Mouse (Mus musculus) embryonic stem cell, embryonic (primary cell): ENCODE measurements around the gene Mllt3.

Source experiments
- CTCF ChIA-PET, 4 experiments: fragments of 300-600 bp in 2 of 4; fragments of 350-600 bp in 2 of 4; sonication (Branson Sonifier 250); formaldehyde crosslinking; loops; one replicate each; lab custom pipeline; 2022; ENCODE audit warnings: inconsistent platforms in 2 of 4; lab: Charles Lee
- POLR2A ChIA-PET, 4 experiments: fragments of 300-600 bp in 2 of 4; fragments of 350-600 bp in 2 of 4; sonication (Branson Sonifier 250); formaldehyde crosslinking; loops; one replicate each; lab custom pipeline; 2022; ENCODE audit warnings: antibody characterized with exemption in 4 of 4, inconsistent platforms in 1 of 4; lab: Charles Lee

Gene Mllt3

DNA sequence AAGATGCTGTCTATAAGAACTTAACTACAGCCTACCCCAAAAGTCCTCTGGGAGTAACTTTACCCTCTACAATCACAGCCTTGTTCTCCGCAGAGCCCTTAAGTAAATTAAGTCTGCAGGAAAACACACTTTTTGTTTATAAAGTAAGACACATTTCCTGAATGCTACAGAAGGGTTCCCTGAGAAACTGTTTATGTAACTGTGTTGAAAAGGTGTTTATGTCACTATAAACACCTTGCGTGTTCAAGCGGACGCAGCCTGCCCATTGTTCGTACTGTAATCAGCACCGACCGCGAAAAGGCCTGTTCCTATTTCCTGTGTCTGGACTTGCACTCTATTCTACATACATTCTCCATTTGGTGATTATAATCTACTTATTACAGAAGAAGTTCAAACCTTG, 112.5 kb downstream of the Mllt3 start:
- POLR2A ChIA-PET, result no interaction called here
- CTCF ChIA-PET, result no interaction called here

DNA sequence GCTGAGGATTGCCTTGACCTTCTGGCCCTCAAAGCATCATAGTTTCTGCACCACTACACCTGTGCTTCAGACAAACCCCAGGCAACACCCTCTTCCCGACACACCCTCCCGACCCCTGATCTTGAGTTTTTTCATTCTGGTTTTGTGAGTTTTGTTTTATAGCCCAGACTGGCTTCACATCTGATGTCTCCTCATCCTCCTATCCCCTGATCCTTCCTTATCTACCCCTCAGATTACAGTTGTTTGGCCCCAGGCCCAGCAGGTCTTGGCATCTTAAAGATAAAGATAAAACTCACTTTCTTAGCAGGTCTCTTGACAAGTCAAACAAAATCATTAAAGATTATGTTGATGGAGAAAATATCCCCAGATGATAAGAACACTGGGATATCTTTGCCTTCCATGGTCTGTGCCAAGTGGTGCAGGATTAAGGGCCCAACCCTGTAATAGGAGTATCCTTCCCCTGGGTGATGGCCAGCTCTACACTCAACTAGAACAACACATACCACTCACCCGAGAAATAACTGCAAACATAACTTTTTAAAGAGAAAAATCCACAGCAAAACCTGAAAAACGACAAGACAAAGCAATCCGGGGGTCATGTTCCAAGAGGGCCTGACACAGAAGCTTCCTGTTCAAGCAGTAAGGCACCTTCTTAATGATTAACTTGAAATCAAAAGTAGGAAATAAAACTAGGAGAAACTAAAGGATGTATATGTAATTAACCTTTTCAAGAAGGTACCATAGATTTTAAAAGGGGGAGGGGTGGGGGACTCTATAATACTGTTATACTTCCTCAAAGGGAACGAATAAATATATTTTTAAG, 121.8 kb downstream of the Mllt3 start:
- POLR2A ChIA-PET, result interaction anchor here in 1 of 4 experiments (0.6 kb wide), 1 partner anchor 51 kb away, joined by 3 read pairs; no protein-coding TSS in a partner anchor
- CTCF ChIA-PET, result no interaction called here

DNA sequence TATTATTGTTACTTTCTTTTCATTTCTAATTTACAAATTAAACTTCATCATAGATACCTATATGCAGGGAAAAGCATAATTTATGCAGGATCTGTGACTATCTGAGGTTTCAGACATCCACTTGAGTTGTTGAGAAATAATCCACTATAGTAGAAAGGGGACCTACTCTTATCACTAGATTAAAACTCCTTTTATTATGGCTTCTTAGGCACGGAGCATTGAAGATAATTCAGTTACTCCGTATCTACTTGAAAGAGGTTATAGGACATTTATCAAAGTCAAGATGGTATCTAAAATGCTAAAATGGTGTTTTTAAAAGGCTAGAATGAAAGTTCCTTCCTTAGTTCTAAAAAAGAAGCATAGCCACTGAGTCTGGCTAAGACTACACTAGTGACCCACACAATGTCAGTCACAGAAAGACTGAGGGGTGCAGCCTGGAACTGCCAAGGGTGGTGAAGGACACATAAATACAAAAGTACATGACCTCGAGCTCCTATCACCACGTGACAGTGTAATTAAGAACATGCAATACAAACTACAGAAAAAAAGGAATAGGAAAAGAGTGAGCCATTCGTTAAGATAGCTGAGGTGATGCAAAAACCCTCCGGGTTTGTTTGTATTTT, 127.9 kb downstream of the Mllt3 start:
- ChIA-PET CTCF (no interaction called here), POLR2A (no interaction called here)

DNA sequence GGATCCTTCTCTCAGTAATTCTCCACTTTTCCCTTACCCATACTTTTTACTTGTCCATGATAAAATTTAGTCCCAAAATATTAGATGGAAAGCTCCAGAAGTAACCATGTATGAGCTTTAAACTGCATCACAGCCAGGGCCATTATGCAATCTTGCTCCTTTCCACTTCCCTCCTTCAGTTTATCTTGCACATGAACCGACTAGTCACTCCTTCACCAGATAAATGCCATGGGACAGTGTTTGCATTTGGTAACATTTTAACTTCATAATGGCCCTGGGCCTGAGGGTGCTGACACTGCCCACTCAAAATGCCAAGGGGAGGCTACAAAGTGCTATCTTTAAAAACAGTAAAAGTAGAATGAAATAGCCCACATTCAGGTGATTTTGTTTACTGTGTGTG, 128.4 kb downstream of the Mllt3 start:
- POLR2A ChIA-PET, result no interaction called here
- CTCF ChIA-PET, result no interaction called here

DNA sequence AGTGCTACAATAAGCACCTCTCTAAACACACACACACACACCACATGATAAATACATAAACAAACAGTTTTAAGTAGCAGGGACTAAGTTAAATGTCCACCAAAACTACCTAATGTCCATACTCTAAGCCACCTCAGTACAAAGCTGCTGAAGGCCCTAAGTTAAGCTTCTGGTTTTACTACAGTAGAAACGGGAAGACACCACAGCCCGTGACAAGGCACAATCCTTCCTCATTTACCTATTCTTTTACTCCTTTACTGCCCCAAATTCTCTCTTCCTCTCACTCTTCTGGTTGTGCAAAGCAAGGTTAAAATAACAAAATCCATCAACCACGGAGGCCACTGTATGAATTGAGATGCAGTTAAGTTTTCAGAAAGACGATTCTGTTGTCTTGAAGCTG, 130.6 kb downstream of the Mllt3 start:
- POLR2A ChIA-PET, result no interaction called here
- CTCF ChIA-PET, result no interaction called here

DNA sequence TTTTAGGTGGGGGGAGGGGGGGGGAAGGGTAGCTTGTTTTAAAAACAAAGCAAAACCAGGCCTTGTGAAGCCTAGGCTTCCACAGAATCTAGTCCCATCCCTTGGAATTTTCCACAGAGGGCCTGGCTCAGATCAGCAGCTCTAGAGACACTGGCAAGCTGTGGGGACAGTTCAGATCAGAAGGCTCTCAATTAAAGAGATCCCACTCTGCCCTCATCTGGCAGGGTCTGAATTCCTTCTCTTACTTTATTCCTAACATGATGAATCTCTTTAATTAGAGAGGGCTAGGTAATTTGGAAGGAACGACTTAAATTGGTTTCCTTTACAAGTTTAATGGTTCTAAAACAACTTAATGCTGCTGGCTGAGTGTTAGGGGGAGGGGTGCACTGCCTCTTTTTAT, 132.0 kb downstream of the Mllt3 start:
- CTCF ChIA-PET, result no interaction called here
- POLR2A ChIA-PET, result interaction anchor here in 1 of 4 experiments (0.6 kb wide), 2 partner anchors 1024 to 1028 kb away, joined by 8 to 10 read pairs; no protein-coding TSS in a partner anchor

DNA sequence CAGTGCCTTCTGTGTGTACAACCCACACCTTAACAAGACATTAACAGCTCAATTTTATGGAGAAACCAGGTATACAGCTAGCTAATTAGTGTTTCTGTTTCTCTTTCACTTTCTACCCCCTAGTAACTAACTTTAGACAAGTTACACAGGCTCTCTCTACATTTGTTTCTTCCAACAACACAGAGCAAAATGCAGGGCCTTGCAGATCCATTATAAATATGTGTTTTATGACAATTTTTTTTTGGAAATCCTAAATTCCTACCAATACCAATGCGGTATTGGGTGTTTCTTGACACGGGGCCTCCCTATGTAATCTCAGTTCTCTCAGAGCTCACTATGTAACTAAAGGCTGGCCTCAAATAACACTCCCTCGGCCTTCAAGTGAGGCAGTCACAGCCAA, 139.7 kb downstream of the Mllt3 start:
- CTCF ChIA-PET, result no interaction called here
- POLR2A ChIA-PET, result no interaction called here

DNA sequence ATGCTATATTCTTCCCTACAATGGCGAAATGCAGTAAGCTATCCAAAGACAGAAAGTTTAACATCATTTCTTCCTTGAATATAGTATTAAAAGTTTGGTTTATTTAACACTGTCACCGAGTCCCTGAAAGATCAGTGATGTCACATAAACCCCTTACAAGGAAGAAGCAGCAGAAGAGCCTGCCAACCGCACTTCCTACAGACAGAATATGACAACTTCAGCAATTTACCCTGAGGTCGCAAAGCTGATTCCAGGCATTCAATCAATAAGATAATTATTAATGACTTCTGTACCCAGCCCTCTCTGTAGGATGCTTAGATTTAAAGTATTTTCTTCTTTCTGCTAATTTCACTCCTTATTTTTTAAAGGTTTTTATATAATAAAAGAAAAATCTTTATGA, 140.2 kb downstream of the Mllt3 start:
- ChIA-PET POLR2A (no interaction called here), CTCF (no interaction called here)

DNA sequence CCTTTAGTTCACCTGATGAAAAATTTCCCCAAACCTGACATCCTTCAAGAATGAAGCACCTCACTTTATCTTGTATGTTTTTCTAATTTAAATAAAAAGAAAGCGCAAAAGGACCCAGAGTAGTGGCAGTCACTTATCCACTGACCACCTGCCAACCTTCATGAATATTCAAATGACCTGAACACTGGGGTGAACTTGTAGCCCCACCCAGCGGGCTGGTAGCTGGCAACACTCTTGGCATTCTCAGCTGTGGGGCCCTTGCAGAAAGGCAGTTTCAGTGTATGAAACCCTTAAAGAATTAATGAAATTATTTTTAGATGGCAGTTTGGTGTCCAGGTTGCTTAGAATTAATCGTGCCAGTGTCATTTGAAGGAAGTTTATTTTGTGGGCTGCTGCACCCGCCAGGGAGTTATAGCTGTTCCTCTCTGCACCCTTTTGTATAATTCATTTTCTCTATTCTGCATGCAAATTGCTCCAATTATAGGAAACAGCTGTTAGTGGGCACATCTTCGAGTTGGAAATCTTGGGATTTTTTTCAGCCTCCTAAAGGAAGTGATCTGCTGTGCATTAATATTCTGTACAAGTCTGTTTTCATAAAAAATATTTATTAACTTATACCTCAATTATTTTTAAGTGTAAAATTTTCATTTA, 149.8 kb downstream of the Mllt3 start:
- ChIA-PET CTCF (no interaction called here), POLR2A (interaction anchor here in 1 of 4 experiments (1.4 kb wide), 1 partner anchor 10 kb away, joined by 3 read pairs; no protein-coding TSS in a partner anchor)

DNA sequence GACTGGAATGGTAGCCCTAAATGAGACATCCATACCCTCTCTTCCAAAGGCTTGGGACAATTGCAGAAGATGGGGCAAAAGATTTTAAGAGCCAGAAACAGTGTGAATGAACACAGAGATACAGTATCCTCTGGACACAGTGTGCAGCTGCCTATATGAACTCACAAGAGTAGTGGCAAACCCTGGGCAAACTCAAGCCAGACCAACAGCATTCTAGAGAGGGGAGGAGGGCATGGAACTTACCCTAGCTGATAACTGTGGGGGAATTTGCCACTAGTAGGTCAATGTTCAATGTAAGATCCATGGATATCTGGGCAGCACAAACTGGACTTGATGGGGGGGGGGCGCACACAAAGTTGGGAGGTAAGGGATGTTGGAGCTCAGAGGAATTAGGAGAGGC, 151.2 kb downstream of the Mllt3 start:
- POLR2A ChIA-PET, result interaction anchor here in 1 of 4 experiments (0.8 to 1.1 kb wide), 2 partner anchors 8 kb away, joined by 3 to 5 read pairs; no protein-coding TSS in a partner anchor
- CTCF ChIA-PET, result interaction anchor here in 2 of 4 experiments (0.6 to 0.7 kb wide), 2 partner anchors 37 to 92 kb away, joined by 3 to 4 read pairs; no protein-coding TSS in a partner anchor

DNA sequence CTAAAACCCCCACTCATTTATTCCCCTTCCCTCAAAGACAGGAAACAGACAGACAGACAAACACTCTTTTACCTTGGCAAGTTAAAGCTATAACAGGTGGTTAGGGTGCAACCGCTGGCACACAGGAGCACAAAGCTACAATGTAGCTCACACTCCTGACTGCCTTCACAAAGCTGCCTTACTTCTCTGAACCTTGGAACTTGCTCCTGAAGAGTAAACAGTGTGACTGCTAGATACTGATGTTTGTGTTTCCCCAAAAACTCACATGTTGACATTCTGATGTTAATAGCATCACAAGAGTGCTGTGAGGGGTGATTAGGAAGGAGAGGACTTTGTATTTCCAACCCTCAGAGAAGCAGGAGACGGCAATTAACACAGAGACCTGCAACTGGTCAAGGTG, 151.6 kb downstream of the Mllt3 start:
- POLR2A ChIA-PET, result interaction anchor here in 1 of 4 experiments (1.1 kb wide), 1 partner anchor 8 kb away, joined by 3 read pairs; no protein-coding TSS in a partner anchor
- CTCF ChIA-PET, result interaction anchor here in 2 of 4 experiments (0.6 to 0.7 kb wide), 2 partner anchors 37 to 91 kb away, joined by 3 to 4 read pairs; no protein-coding TSS in a partner anchor

DNA sequence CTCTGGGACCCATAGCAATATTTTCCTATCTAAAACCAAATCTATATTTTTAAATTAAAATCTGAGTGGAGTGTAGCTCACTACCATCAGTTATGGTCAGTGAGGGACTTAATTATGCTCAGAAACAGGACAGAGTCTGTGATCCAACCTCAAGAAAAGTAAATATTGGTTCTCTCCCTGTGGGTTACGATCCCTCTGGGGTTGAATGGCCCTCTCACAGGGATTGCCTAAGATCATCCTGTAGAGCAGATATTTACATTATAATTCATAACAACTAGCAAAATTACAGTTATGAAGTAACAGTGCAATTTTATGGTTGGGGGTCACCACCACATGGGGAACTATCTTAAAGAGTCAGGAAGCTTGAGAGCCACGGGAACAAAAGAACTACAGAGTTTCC, 152.9 kb downstream of the Mllt3 start:
- CTCF ChIA-PET, result no interaction called here
- POLR2A ChIA-PET, result no interaction called here

DNA sequence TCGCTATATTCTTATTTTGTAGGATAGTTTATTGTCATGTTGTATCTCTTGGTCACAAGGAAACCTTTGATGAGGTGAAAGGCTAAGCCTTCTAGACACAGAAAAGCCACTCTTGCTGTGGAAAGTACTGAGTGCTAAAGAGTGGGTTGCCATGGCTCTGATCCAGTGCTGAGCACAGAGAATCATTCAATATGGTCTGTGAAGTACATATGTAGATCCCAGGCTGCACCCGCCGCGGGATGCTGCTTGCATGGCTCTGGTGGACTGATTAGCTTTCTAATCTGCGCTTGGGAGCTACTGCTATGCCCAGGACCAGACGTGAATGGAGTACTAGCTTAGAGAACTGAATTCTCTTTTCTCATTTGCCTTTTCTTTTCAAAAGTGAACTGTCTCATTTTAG, 154.5 kb downstream of the Mllt3 start:
- ChIA-PET POLR2A (interaction anchor here in 1 of 4 experiments (0.6 kb wide), 1 partner anchor 52 kb away, joined by 4 read pairs; no protein-coding TSS in a partner anchor), CTCF (no interaction called here)

DNA sequence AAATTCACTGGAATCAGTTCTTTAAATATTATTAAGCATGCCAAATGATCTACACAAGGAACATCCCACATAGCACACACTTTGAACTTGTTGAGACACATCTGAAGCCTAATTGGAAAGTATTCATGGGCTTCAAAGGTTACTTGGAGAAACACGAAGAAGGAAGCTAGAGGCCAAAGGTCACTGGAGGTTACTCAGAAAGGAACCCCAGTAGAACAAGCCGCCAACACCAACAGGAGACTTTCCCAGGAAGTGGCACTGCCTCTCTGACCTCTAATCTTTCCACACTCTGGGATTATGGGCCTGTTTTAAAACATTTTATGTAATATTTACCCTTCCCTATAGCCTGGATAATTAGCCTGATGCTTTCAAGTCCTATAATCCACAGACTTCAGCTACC, 162.6 kb downstream of the Mllt3 start:
- ChIA-PET POLR2A (interaction anchor here in 1 of 4 experiments (1.2 kb wide), 1 partner anchor 10 kb away, joined by 11 read pairs; no protein-coding TSS in a partner anchor), CTCF (interaction anchor here in 1 of 4 experiments (0.9 kb wide), 1 partner anchor 517 kb away, joined by 3 read pairs; no protein-coding TSS in a partner anchor)

DNA sequence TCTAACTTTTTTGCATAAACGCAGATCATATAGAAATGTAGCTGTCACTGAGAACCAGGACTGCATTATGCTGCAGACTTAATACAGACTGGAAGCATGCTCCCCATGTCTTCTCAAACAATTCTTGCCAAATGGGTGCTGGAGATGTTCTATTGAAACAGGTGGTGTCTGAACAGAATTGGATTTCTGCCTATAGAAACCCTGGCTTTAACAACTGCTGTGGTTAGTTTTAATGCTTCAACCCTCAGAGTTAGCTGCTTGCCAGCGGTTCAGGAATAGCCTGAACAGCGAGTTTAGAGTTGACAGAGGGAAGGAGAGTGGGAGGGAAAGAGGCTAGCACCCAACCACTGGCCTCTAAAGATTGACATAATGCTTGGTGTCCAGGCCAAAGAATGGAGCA, 166.6 kb downstream of the Mllt3 start:
- ChIA-PET CTCF (no interaction called here), POLR2A (no interaction called here)

DNA sequence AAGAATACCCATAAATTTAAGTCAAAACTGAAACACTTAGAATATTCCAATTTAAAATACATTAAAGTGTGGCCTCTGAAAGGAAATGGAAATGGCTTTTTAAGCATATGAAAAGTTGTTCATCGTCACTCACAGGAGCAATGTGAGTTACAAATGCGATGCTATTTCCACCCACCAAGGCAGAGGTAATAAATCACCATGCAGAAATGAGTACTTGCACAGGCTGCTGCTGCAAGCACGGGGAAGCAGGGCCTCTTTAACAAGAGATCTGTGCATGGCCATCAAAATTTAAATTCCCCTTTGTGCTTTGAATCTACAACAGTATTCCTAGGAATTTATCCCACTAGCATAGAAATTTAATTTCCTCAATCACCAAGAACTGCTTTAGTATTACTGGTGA, 167.3 kb downstream of the Mllt3 start:
- ChIA-PET POLR2A (no interaction called here), CTCF (no interaction called here)

DNA sequence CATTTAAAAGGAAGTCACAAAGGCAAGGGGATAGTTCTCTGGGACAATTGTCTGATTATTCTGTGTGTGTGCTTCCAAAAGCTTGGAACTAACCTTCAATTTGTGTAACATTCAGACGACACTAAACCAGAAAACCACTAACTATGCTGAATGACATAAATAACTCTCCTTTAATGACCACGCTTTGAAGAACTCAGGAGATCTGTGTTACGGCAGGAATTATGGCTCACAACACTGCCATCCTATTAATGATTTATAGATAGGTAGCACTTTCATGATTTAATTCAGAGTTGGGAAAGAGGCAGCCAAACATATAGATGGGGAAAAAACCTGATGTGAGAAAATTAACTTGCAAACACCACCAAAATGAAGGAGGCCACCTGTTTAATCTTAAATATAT, 168.1 kb downstream of the Mllt3 start:
- ChIA-PET POLR2A (no interaction called here), CTCF (no interaction called here)

DNA sequence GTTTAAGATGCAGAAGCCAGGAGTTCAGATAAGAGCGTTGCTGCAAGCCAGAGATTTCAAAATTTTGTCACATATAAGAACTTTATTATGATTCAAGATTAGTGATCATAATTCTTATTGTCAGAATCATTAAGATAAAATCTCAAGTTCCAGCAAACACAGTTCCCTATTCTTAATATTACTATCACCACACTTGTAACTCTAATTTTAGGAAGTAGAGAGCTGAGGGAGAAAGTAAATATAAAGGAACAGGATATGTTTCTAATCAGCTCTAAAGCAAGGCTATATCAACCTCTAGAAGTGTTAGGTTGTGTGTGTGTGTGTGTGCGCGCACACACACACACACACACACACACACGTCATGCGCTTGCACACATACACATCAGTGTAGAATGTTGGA, 170.0 kb downstream of the Mllt3 start:
- POLR2A ChIA-PET, result interaction anchor here in 1 of 4 experiments (0.6 kb wide), 1 partner anchor 365 kb away, joined by 3 read pairs; no protein-coding TSS in a partner anchor
- CTCF ChIA-PET, result no interaction called here

DNA sequence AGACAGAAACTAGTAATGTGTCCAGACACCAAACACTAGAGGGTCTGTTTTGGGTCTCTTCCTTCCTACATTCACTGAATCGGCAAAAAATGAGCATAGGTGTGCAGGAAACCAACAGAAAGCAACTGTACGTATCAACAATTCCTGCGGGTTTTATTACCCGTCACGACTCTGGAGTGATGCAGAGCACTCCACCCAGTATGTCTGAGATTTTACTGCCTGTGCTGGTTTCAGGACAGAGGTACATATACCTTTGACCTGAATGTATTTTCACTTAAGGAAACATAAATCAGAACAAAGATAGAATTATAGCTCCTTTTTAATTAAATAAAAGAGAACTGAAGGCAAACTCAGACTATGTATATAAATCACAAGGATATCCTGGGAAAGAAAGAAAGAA, 172.4 kb downstream of the Mllt3 start:
- POLR2A ChIA-PET, result interaction anchor here in 1 of 4 experiments (0.6 to 1.2 kb wide), 2 partner anchors 9 to 51 kb away, joined by 3 to 11 read pairs; no protein-coding TSS in a partner anchor
- CTCF ChIA-PET, result interaction anchor here in 1 of 4 experiments (0.6 kb wide), 1 partner anchor 150 kb away, joined by 3 read pairs; no protein-coding TSS in a partner anchor
